Mouse (Mus musculus): ENCODE measurements around the gene Cry1.

GRCm38 (mm10) chr10:85161745-85162351, 23.0 kb downstream of the Cry1 start:
- TF ChIP-seq POLR2A (IDR thresholded peaks at IDR 0.05; ENCODE audit: borderline replicate concordance, control insufficient read depth, low read depth, low read length) (no peak), CTCF (IDR thresholded peaks at IDR 0.05; ENCODE audit: control insufficient read depth, insufficient read depth, low read length) (no peak)

All from bone marrow, adult 2 months (tissue).